Mouse (Mus musculus) ES-Bruce4 (cell line): ENCODE data around the gene Mitd1.

ENCODE experiments used
- CTCF ChIP-seq: IDR thresholded peaks from one replicate; pipeline ENCODE4 v1.8.1; 2011; ENCODE audit warnings: low read depth, low read length
- EP300 ChIP-seq: IDR thresholded peaks from 2 replicates; pipeline ENCODE4 v1.6.1; 2011; ENCODE audit warnings: low read depth, low read length; ENCODE audit not compliant: insufficient read depth
- POLR2A ChIP-seq: IDR thresholded peaks from one replicate; pipeline ENCODE4 v1.8.1; 2011; ENCODE audit warnings: low read length; ENCODE audit not compliant: insufficient read depth

- no peak for TF ChIP-seq CTCF
- no peak for TF ChIP-seq POLR2A
- no peak for TF ChIP-seq EP300
Observed at GRCm38 (mm10) chr1:37918096-37918495, 27.9 kb upstream of the Mitd1 start.
